Mouse (Mus musculus) ES-E14 (cell line): ENCODE measurements around the gene Ptgr2. TPM values are rescaled to one million over a fixed set of nuclear protein-coding genes. Genes with fewer than 3 reads are reported as not detected.

Source experiments
- DNase-seq: peaks from one replicate; pipeline ENCODE4 v3.0.0-alpha.2; 2013; ENCODE audit warnings: low read depth, low spot score
- H3K27ac ChIP-seq: 2 replicates; pipeline ENCODE4 v1.5.1; 2012; ENCODE audit warnings: low read depth, mild to moderate bottlenecking, low read length, moderate library complexity, mixed read lengths; ENCODE audit not compliant: poor library complexity, insufficient read depth, severe bottlenecking
- H3K36me3 ChIP-seq: 2 replicates; pipeline ENCODE4 v1.6.1; 2012; ENCODE audit warnings: mild to moderate bottlenecking, low read length, moderate library complexity, mixed read lengths; ENCODE audit not compliant: control insufficient read depth, poor library complexity, insufficient read depth, severe bottlenecking
- H3K4me1 ChIP-seq, 2 experiments: fragments of 150-350 bp in 1 of 2; sonication (generic) in 1 of 2; 2 replicates each; pipeline ENCODE4 v1.6.1; 2012; ENCODE audit warnings: low read length in 2 of 2, mild to moderate bottlenecking in 1 of 2, mixed read lengths in 1 of 2; ENCODE audit not compliant: control insufficient read depth in 2 of 2, insufficient read depth in 2 of 2, poor library complexity in 1 of 2
- H3K4me3 ChIP-seq, 2 experiments: fragments of 150-350 bp in 1 of 2; sonication (generic) in 1 of 2; 2 replicates each; pipeline ENCODE4 v1.5.1; 2012; ENCODE audit warnings: low read length in 2 of 2, low read depth in 1 of 2, mild to moderate bottlenecking in 1 of 2, mixed read lengths in 1 of 2; ENCODE audit not compliant: insufficient read depth in 1 of 2, poor library complexity in 1 of 2, severe bottlenecking in 1 of 2
- H3K9ac ChIP-seq: 2 replicates; pipeline ENCODE4 v1.6.1; 2012; ENCODE audit warnings: low read depth, mild to moderate bottlenecking, low read length, mixed read lengths; ENCODE audit not compliant: poor library complexity, insufficient read depth, severe bottlenecking
- H3K9me3 ChIP-seq: fragments of 150-350 bp; sonication (generic); 2 replicates; pipeline ENCODE4 v1.6.1; 2012; ENCODE audit warnings: low read depth, mild to moderate bottlenecking, low read length; ENCODE audit not compliant: control insufficient read depth, insufficient read depth
- CHD2 ChIP-seq: IDR thresholded peaks from 2 replicates; pipeline ENCODE4 v1.6.1; 2014; ENCODE audit warnings: mild to moderate bottlenecking, low read depth, low read length, inconsistent platforms
- HCFC1 ChIP-seq: IDR thresholded peaks from 2 replicates; pipeline ENCODE4 v1.6.1; 2012; ENCODE audit warnings: low read length, inconsistent platforms, borderline replicate concordance; ENCODE audit not compliant: insufficient read depth
- MAFK ChIP-seq: IDR thresholded peaks from 2 replicates; pipeline ENCODE4 v1.6.1; 2014; ENCODE audit warnings: mild to moderate bottlenecking, low read depth, low read length, inconsistent platforms; ENCODE audit not compliant: insufficient read depth
- ZC3H11A ChIP-seq: IDR thresholded peaks from 2 replicates; pipeline ENCODE4 v1.6.1; 2012; ENCODE audit warnings: low read depth, mild to moderate bottlenecking, inconsistent platforms, low read length, borderline replicate concordance
- ZNF384 ChIP-seq: IDR thresholded peaks from 2 replicates; pipeline ENCODE4 v1.6.1; 2012; ENCODE audit warnings: low read depth, low read length, inconsistent platforms
- in situ Hi-C, 2 experiments: fragments of 600-800 bp; cut with MboI; formaldehyde crosslinking; loops; one replicate each; pipeline ENCODE4 v1.15.1; 2025; ENCODE audit warnings: low sequenced_read_pairs in 2 of 2, inconsistent platforms in 1 of 2; ENCODE audit not compliant: unreplicated experiment in 2 of 2
- total RNA-seq: library from RNA; depleted of rRNA; stranded (reverse); fragments of 300-350 nt; gene quantifications from 2 replicates; pipeline ENCODE4 v1.2.3, GENCODE M21; 2012; rRNA removed

Gene Ptgr2
- total RNA-seq, 1 experiment = 16.7 TPM

GRCm38 (mm10) chr12:84361555-84362489 is 76.8 kb downstream of the Ptgr2 start, which contains the start of the genes Coq6 and Fam161b:
Gene Coq6 (plus strand): TSS chr12:84361657.
Gene Fam161b (minus strand): TSS chr12:84361833.
- H3K27ac ChIP-seq = no peak within 1 kb of the TSS
- no peaks in the 10 kb centered on the region for H3K36me3 ChIP-seq
- H3K9me3 ChIP-seq = no peaks in the 10 kb centered on the region
- H3K4me1 ChIP-seq = peaks cover 0 to 14% of the 10 kb centered on the region in 2 experiments; a peak in 2 of 4 replicates
- no peak for TF ChIP-seq ZC3H11A
- TF ChIP-seq MAFK = no peak
- no peak for TF ChIP-seq ZNF384
- peak; percentile 81 for TF ChIP-seq CHD2
- peak; percentile 74 for TF ChIP-seq HCFC1
- peak within 1 kb of the TSS; percentile 94 for H3K9ac ChIP-seq
- H3K4me3 ChIP-seq = peak within 1 kb of the TSS; percentile 88 to 97
- in situ Hi-C loops = no loop called here
- DNase-seq = peak; percentile 95

- TF ChIP-seq ZC3H11A = no peak
- Histone ChIP-seq H3K4me3 (peak overlapping the region in 1 of 2 experiments; percentile 88; a peak in 2 of 4 replicates), H3K36me3 (no peaks in the 10 kb centered on the region; the same call in 1 of the 2 replicates), H3K4me1 (peaks cover 0 to 18% of the 10 kb centered on the region in 2 experiments; a peak in 2 of 4 replicates), H3K9ac (no peak overlapping the region), H3K27ac (no peak overlapping the region), H3K9me3 (no peaks in the 10 kb centered on the region)
- no peak for DNase-seq
- in situ Hi-C loops = no loop called here
These were observed 77.8 kb downstream of the Ptgr2 start for GRCm38 (mm10) chr12:84362872-84363271.

GRCm38 (mm10) chr12:84364291-84364690 is 79.3 kb downstream of the Ptgr2 start:
- no peak for DNase-seq
- in situ Hi-C loops = no loop called here
- 0 out of 2 replicates have a peak overlapping the region, but pooled peaks have one; percentile 37 for H3K27ac ChIP-seq
- peak overlapping the region; percentile 59 for H3K9ac ChIP-seq
- TF ChIP-seq CHD2 = no peak
- TF ChIP-seq ZC3H11A = no peak
- H3K36me3 ChIP-seq = peaks cover 7% of the 10 kb centered on the region; the same call in 1 of the 2 replicates
- H3K9me3 ChIP-seq = no peaks in the 10 kb centered on the region
- peaks cover 0 to 18% of the 10 kb centered on the region in 2 experiments; a peak in 2 of 4 replicates for H3K4me1 ChIP-seq
- peak overlapping the region; percentile 47 to 55 for H3K4me3 ChIP-seq

GRCm38 (mm10) chr12:84365137-84365536 is 80.1 kb downstream of the Ptgr2 start:
- peak overlapping the region in 1 of 2 experiments; percentile 37; a peak in 2 of 4 replicates for H3K4me3 ChIP-seq
- no peak for DNase-seq
- in situ Hi-C loops = no loop called here
- H3K9me3 ChIP-seq = no peaks in the 10 kb centered on the region
- no peak overlapping the region for H3K27ac ChIP-seq
- no peak for TF ChIP-seq MAFK
- no peak for TF ChIP-seq HCFC1
- TF ChIP-seq CHD2 = no peak
- TF ChIP-seq ZNF384 = no peak
- TF ChIP-seq ZC3H11A = no peak
- H3K9ac ChIP-seq = peak overlapping the region; percentile 59
- peaks cover 9% of the 10 kb centered on the region for H3K36me3 ChIP-seq
- H3K4me1 ChIP-seq = peaks cover 0 to 18% of the 10 kb centered on the region in 2 experiments; a peak in 2 of 4 replicates

Other genes with a start within 250 kb of the Ptgr2 start
- gene Acot4, start 246.9 kb upstream of the Ptgr2 start, total RNA-seq = 0.04 and 0.05 TPM in 2 replicates
- gene Gm49366, start 246.3 kb upstream of the Ptgr2 start, total RNA-seq = not detected in 2 replicates
- 0.27 and 0.32 TPM in 2 replicates for gene Acot3, start 233.1 kb upstream of the Ptgr2 start, total RNA-seq
- gene Acot5, start 215.9 kb upstream of the Ptgr2 start, total RNA-seq = not detected in 2 replicates
- 0.36 and 0.58 TPM in 2 replicates for gene Acot6, start 184.6 kb upstream of the Ptgr2 start, total RNA-seq
- gene Dnal1, start 170.9 kb upstream of the Ptgr2 start, total RNA-seq = 3.0 and 3.5 TPM in 2 replicates
- gene Pnma1, start 136.7 kb upstream of the Ptgr2 start, total RNA-seq = 0.80 and 1.5 TPM in 2 replicates
- gene Elmsan1, start 66.4 kb upstream of the Ptgr2 start, total RNA-seq = 9.6 and 19.3 TPM in 2 replicates
- 36.5 and 39.6 TPM in 2 replicates for gene Zfp410, start 31.6 kb downstream of the Ptgr2 start, total RNA-seq
- 49.6 and 82.6 TPM in 2 replicates for gene Coq6, start 76.4 kb downstream of the Ptgr2 start, total RNA-seq
- gene Fam161b, start 76.6 kb downstream of the Ptgr2 start, total RNA-seq = 2.9 and 3.7 TPM in 2 replicates
- 6.4 and 6.9 TPM in 2 replicates for gene Entpd5, start 123.8 kb downstream of the Ptgr2 start, total RNA-seq
- 0.63 and 1.2 TPM in 2 replicates for gene Bbof1, start 123.8 kb downstream of the Ptgr2 start, total RNA-seq
- gene Rnf113a2, start 132.0 kb downstream of the Ptgr2 start, total RNA-seq = 15.5 and 20.8 TPM in 2 replicates
- 11.4 and 11.9 TPM in 2 replicates for gene Aldh6a1, start 165.8 kb downstream of the Ptgr2 start, total RNA-seq
- 10.5 and 13.0 TPM in 2 replicates for gene Lin52, start 166.2 kb downstream of the Ptgr2 start, total RNA-seq